Mouse (Mus musculus) retina, adult 2 months (tissue): Measurements from ENCODE around the gene Pitx2.

ENCODE experiments used
- DNase-seq: peaks from one replicate; pipeline ENCODE4 v3.0.0-alpha.2; 2012; ENCODE audit warnings: low read depth, low spot score

Pitx2 gene

DNA sequence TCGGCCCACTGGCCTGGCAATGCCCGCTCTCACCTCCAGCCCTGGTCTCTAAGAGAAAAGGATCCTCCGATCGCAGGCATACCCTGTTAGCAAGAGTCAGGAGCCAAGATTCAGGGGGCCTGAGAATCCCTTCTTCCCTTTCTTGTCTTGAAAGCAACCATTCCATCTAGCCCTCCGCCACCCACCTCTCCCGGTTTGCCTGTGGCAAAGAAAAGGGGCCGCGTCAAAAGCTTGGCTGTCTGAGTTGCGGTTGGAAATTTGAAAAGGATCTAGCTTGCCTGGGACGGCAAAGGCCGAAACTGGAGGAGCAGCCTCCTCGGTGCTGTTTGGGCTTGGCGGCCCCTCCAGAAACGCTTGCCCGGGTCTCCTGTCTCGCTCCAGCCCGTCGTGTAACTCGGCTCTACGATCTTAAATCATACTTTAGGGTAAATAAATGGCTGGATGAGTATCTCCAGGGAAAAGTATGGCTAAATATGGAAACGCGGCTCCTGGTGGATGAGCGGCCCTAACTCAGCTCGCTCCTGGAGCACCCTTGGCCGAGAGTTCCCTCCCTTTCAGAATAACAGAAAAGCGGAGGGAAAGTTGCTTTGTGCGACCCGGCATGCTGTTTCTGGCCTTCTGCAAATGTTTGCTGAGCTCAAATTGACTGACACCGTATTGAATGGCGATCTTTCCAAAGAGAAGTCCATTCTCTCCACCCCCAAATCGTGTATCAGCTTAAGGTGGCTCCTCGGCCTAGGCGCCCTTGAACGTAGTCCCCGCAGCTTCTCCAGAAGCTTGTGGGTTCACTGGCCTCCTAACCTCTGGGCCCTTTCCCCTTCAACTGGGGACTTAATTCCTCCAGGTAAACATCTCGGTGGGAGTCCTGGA lies 3.4 kb downstream of the Pitx2 start:
- DNase-seq = no peak

DNA sequence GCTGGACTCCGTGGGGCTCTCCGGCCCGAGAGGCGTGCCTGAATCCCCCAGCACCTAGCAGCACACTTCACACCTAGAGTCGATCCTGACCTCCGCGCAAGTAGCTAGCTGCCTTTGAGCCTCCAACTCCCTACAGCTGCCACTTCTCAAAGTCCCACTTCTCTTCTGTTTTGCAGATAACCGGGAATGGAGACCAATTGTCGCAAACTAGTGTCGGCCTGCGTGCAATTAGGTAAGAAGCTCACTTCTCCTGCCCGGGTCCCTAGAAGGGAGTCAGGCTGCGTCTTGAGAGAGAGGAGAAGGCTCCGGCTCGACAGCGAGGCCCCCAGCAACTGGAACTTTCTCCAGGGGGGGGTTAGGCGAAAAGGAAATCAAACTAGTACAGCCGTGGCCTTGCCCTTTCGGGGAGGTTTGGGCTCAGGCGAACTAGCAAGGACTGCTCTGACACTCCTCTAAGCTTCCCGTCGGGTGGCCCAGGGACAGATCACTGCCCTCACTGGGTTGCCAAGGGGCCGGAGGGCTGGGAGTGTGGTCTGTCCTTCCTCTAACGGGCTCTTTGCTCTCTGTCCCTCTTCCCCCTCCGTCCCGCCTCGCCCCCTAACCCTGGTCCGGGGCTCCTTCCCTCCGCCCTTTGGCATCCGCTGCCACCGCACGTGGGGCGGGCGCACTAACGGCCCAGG lies 4.2 kb downstream of the Pitx2 start:
- no peak for DNase-seq

DNA sequence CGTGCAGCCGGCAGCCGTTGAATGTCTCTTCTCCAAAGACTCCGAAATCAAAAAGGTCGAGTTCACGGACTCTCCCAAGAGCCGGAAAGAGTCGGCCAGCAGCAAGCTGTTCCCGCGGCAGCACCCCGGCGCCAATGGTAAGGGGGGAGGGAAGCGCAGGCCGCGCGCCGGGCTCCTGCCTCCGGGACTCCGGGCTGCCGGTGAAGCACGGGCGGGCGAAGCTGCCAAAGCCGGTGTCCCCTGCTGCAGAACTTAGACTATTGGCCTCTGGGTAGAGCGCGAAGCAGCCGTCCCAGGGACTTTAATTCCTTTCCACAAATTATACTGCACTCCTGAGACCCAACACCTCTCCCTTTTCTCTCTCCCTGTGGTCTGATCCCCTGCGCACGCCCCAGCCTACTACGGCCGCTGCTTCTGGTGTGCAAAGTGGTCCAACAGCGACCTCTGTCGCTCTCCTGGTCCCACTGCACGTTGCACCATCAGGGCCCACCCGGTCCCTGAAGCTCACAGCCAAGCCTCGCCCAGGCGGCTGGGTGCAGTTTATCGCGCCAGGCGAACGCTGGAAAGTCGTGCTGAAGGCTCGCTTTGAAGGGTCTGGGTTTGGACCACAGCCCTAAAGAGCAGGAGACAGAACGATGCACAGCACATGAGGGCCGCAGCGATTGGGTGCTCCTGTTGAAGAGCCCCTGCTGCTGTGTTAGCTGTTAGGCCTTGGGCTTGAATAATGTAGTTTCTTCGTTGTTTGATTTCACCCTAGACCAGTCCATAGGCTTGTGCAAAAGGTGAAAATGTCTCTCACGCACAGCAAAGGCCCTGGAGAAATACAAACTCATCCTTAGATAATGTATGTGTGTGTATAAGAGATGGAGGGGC lies 5.0 kb downstream of the Pitx2 start:
- no peak for DNase-seq

DNA sequence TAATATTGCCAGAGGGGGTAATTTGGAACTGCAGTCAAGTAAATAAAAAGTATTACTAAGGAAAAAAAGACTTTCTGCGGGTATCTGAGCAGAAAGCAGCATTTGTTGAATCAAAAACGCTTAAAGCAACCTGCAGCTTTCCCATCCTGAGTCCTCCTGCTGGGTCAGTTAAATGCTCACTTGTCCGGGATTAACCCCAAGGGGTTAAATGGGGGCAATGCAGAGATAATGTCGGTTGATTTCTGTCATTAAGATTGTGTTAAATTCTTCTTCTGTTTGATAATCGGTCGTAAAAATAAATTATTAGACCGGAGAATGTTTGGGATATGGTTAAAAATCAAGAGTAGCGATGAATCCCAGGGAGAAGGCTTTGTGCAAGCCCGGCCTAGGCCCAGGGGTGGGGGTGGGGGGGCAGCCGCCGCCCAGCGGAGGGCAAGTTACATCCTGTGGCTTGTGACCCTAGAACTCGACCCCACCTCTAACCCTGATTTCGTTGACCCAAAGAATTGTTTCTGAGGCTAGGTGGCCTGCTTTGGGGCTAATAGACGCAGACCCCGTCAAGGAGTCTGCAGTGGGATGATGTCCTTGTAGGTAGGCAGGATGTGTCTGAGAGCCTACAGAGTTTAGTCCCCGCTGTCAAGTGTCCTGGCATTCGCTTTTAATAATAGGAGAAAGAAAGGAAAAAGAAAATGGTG lies 6.0 kb downstream of the Pitx2 start:
- no peak for DNase-seq

DNA sequence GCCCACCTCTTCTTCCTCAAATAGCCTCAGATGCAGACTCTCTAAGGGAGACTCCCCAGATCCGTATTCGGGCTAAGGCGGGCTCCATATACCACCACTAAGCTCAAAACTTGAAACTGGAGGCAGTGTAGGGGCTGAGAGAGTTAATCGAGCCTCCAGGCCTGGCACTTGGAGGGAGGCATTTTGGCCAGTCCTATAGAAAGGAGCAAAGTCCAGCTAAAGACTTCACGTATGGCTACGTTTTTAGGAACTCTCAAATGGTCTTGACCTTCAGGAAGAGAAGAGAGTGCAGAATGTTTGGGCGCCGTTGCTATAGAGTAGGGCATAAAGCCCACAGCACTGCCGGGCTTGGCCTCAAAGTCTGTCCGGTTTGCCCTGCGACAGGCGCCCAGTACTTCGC lies 7.1 kb downstream of the Pitx2 start:
- DNase-seq = no peak

DNA sequence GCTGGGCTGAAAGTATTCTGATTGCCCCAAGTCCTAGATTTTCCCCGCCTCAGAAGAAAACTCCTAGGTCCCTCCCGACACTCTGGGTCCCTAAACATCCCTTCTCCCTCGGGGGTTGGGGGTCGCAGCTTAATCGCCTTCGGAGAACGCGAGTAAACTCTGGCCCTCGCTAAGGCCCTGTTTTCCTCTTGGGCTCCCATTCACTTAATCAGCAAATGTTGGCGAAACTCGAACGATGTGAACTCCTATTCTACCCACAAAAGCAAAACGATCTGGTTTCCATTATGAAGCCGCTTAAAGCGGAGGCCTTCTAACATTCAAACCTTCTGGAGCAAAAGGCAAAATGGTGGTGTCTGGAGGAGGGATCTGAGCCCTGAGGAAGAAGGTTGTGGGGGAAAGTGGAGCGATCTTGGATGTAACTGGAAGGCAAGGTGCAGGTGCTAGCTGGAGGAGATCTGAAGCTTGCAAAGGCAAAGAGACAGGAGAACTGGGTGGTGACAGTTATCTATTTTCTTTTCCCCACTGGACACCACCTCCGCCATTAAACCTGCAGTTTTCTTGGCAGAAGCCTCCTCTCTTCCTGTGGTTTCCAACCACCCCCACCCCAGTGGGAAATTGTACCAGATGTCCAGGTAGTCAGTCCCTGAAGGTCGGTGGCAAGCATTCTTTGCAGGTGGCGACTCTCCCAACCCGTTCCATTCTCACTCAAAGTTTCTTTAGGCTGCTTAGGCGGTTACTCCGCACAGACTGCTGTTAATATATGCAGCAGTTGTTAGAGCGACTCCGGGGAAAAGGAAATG lies 7.8 kb downstream of the Pitx2 start:
- DNase-seq = no peak

DNA sequence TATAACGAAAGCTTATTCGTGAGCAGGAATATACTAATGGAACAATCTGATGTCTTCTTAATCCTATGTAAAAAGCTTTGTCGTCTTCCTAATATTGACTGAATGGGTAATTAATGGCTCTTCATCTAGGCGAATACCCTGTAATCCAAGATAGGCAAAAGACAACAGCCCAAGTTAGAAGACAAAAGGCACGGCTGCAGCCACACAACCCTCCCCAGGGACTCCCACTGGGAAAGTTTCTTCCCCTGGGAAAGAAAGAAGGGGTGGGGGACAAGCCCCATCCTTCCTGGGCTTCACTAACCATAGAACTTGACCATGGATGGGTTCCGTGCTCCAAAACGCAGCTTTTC lies 8.3 kb downstream of the Pitx2 start:
- no peak for DNase-seq

DNA sequence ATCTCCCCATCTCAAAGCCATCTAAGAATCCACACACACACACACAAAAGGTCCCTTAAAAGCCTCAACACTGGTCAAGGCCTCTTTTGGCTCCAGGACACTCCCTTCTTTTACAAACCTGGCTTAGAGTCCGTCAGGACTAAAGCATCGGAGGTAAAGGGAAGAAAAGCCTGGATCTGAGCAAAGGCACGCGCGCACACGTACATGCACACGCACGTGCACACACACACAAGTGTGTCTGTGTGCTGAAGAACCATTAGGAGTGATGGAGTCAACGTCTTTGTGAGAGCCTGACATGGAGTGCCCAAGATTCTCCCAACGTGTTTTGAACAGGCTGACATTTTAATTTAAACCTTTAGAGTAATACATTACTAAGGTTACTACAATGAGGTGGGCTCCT lies 8.7 kb downstream of the Pitx2 start:
- no peak for DNase-seq

DNA sequence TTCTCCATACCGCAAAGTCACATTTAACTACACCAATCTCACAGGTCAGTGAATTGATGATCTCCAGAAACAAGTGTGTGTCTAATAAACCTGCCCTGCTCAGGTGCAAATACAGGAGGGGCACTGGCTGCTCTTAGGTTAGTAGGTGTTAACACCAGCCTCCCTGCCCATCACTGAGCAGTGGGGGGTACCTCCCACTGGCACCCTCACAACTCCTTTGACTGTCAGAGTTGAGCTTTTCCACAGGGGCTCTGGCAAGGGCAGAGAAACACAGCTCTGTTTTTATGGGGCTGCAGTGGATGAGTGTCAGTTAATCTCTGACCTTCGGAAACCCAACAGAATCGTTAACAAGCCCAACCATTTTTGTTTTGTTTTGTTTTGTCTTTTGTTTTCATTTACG lies 9.6 kb downstream of the Pitx2 start:
- DNase-seq = no peak

DNA sequence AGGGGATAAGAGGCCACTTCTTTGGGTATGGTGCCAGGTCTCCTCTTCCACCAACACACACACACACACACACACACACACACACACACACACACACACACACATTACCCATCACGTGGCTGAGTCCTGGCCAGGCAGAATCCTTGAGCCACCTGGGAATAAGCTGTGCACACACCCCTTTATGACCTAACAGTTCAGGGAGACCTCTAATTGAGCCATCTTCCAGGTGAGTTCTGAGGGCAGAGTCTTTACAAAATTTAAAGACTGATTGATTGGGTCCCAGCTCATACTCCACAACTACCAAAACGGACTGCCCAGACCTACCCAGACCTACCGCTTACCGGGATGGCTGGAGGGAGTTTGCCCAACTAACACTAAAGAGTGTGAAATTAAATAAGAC lies 10.1 kb downstream of the Pitx2 start:
- no peak for DNase-seq

DNA sequence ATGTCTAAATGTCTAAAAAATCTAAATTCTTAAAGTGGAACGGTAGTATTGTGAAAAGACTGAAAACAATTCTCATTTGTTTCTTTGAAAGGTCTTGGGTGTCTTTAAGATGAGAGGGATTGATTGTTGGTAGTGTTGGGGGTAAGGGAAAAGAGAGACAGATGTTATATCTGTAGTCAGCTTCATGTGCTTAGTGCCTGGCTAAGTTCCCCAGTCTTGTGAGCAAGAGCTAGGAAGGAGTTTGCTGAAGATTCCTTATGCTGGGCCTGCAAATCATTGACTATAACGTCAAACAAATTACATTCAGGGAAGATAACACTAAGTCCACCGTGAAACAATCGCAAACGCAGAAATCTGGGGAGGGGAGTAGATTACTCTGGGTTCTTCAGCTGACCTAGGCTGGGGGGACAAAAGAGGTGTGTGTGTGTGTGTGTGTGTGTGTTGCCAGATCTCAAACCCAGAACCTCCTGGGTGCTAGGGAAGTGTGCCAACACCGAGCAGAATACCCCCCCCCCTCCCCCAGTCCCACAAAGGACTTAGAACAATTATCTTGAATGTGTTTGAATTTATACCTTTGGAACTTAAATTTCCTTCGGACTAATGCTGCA lies 12.5 kb downstream of the Pitx2 start:
- no peak for DNase-seq

DNA sequence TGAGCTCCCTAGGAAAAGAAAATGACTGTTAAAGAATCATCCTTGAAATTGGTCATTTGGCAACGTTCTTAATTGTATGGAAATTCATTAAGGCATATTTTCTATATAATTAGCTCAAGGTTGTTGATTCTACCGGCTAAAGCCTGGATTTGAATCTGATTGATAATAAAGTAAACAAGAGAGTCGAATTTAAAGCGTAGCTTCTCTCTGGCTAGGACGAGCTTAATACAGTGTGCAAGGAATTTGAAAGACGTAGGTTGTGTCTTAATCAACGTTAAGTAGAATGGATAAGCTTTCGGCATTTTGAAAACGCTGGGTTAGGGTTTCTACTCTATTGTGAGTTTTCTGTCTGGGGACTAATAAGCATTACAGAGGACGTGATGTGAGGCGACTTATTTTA lies 13.1 kb downstream of the Pitx2 start:
- no peak for DNase-seq

DNA sequence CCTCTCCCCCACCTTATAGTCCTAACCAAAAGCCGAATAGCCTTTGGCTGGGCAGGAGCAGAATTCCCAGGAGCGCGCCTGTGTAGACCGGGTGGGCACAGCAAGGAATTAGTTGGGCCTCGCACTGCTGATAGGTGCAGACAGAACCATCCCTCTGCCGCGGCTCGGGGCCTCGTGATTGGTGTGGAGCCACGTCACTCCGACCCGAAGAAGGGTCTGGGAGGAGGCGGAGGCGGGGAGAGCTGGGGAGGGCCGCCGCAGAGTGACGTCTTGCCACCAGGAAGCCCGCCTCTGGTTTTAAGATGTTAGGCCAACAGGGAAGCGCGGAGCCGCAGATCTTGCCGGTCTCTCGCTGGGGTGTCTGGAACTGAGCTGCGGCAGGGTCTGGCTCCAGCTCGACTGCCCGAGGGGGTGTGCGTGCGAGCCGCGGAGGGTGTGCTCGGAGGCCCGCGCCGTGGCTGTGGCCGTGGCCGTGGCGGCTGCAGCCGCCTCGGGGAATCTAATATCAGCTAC lies 14.0 kb downstream of the Pitx2 start:
- no peak for DNase-seq

DNA sequence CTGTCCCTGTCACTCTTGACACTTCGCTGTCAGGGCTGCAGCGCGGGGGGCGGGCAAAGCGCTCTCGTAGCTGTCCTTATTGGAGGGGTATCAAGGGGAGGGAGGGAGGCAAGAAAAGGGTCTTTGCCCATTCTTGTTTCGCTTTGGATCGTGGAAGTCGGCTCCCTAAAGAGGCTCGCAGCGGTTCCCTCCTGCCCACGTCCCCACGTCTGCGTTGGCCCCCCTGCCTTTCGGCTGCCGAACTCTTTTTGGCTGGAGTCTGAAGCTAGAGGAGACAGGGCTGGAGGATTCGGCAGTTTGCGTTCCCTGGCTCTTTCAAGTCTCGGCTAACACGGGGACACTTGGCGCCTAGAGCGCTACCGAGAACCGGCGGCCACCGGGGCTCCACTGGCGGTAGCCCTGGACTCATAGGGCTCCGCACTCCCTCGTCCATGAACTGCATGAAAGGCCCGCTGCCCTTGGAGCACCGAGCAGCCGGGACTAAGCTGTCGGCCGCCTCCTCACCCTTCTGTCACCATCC lies 14.5 kb downstream of the Pitx2 start:
- no peak for DNase-seq

DNA sequence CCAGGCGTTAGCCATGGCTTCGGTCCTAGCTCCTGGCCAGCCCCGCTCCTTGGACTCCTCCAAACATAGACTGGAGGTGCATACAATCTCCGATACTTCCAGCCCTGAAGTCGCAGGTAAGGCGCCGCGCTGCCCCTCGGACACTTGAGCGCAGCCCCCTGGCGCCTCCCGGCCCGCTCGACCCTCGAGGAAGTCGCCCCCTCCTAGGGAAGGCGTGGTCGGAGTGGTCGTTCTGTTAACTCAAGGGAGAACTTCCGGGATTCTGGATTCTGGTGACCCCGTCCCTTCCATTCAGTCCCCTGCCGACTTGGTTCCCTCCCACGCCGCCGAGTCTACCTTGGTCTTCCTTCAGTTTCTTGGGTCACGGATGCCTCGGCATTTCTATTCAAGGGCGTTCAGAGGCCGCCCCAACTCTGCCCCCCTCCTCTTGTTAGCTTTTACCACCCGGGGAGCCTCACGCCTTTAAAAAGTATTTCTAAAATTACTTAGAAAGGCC lies 15.0 kb downstream of the Pitx2 start:
- DNase-seq = no peak

DNA sequence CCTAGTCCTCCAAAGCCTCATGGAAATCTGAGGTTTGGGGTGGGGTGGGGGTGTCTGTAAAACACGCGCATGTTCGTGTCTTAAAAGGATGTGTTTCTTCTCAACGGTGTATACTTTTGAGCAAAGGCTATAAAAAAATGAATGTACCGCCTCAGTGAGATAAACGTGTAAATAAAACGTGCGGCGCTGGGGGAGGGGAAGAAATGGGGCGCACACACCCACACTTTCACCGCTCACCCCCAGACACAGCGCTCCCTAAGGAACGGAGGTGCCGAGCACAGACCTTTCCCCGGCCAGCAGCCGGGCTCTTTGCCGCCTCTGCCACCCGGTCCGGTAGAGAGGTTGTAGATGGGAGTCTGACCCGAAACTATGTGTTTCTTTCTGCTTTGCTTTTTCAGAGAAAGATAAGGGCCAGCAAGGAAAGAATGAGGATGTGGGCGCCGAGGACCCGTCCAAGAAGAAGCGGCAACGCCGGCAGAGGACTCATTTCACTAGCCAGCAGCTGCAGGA lies 15.6 kb downstream of the Pitx2 start:
- no peak for DNase-seq

DNA sequence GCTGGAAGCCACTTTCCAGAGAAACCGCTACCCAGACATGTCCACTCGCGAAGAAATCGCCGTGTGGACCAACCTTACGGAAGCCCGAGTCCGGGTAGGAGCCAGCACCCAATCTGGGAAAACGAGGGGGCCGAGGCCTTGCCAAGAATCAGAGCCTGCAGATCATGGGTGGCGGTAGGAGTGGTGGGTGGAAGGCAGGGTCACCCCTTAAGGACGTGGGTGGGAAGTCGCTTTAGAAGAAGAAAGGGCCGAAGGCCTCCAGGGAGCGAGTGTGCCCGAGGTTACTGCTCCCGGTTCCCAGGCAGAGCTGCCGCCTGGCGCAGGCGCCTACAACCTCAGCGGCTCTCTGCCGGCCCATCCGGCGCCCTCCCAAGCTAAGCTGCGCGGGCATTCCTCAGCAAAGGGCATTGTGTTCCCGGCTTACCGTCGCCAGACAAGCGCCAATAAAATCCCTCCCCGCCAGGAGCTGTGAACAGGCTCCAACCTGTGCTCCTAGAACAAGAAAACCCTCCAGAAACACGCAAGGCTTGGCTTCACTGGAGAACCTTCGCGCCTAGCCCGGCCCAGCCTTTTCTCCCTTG lies 16.2 kb downstream of the Pitx2 start:
- no peak for DNase-seq

DNA sequence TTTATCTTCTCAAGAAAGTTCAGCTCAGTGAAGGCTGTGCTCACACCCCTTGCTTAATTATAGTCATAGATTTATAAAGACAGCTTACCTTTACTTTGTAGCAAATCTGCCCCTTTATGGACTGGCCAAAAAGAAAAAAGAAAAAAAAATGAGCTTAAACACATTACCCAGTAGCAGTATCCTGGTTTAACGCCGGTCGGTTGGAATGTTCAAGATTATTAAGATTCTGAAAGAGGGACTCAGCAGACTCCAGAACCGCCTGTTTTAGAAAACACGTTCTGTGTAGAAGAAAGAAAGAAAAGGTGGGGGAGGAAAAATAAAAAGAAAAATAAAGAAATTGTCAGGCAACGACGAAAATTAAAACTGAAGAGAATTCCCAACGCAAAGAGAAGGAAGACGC lies 16.8 kb downstream of the Pitx2 start:
- DNase-seq = no peak

DNA sequence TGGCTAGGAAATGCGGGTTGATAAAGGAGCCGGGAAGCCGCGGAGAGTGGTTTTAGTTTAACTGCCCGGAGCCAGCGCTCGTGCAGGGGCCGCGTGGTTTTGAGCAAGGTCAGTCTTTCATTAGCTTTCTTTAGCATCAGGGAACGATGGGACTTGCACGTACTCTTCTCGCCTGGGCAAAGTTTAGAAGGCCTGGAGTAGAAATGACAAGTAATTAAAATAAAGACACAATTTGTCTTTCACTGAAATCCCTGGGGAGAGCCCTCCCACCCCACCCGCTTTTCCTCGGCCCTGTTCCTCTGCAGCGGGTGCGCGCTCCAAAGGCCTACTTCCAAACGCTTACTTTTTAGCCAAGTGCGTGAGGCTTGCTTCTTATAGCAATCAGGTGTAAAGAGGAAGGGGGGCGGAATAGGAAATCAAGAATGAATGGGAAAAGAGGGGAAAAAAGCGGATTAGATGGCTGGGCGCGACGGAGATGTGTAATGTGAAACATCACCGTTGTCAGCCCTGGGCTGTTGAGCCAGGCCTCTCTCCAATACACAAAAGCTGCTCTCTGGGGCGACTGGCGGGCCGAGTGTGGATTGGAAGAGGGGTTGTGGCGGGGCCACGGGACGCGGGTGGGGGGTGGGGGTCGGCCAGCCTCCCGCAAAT lies 17.4 kb downstream of the Pitx2 start:
- DNase-seq = no peak
